Mouse (Mus musculus) forebrain, postnatal 0 days (tissue): ENCODE results near the gene Zfp600. TPM values are rescaled to one million over a fixed set of nuclear protein-coding genes. Genes with fewer than 3 reads are reported as not detected.
"Not testable (repeated sequence)": the region's sequence is repeated elsewhere in the genome, so short reads cannot be mapped to it uniquely, and the experiment has no call there.

Experiments used
- ATAC-seq: fragments of 200-750 bp; cut with Nextera tagmentation; 2 replicates; pipeline ENCODE4 v1.8.0; 2017; ENCODE audit warnings: mild to moderate bottlenecking, moderate library complexity
- DNase-seq: peaks from one replicate; pipeline ENCODE4 v3.0.0-alpha.2; 2015
- H3K27ac ChIP-seq: fragments of 300-500 bp; sonication (generic); 2 replicates; pipeline ENCODE4 v1.5.1; 2014; ENCODE audit warnings: low read depth, mild to moderate bottlenecking, antibody characterized with exemption, low read length, moderate library complexity, mixed read lengths
- H3K27me3 ChIP-seq: fragments of 300-500 bp; sonication (generic); 2 replicates; pipeline ENCODE4 v1.6.1; 2014; ENCODE audit warnings: mild to moderate bottlenecking, low read length, mixed read lengths; ENCODE audit not compliant: insufficient read depth
- H3K36me3 ChIP-seq: fragments of 300-500 bp; sonication (generic); 2 replicates; pipeline ENCODE4 v1.6.1; 2014; ENCODE audit warnings: mild to moderate bottlenecking, moderate library complexity; ENCODE audit not compliant: insufficient read depth
- H3K4me1 ChIP-seq: fragments of 300-500 bp; sonication (generic); 2 replicates; pipeline ENCODE4 v1.6.1; 2014; ENCODE audit warnings: antibody characterized with exemption; ENCODE audit not compliant: insufficient read depth
- H3K4me2 ChIP-seq: fragments of 300-500 bp; sonication (generic); 2 replicates; pipeline ENCODE4 v1.6.1; 2014; ENCODE audit warnings: low read depth, mild to moderate bottlenecking, moderate library complexity
- H3K4me3 ChIP-seq: fragments of 300-500 bp; sonication (generic); 2 replicates; pipeline ENCODE4 v1.5.1; 2014; ENCODE audit warnings: low read depth, low read length, mixed read lengths
- H3K9ac ChIP-seq: fragments of 300-500 bp; sonication (generic); 2 replicates; pipeline ENCODE4 v1.6.1; 2014; ENCODE audit warnings: mild to moderate bottlenecking
- H3K9me3 ChIP-seq: fragments of 300-500 bp; sonication (generic); 2 replicates; pipeline ENCODE4 v1.6.1; 2016; ENCODE audit warnings: low read length
- WGBS: fragments of 180-500 bp; shearing (Covaris S2); extraction: QIAGEN DNeasy Blood & Tissue Kit; methylation state at CpG from one replicate; pipeline ENCODE4 v1.1.7; 2014; 5-methylcytosine and 5-hydroxymethylcytosine counted together
- polyA plus RNA-seq: library from polyadenylated mRNA; unstranded; fragments of >200 nt; fragmentation: Nextera tagmentation; extraction: Ambion mirVana; gene quantifications from 2 replicates; pipeline ENCODE4 v1.2.1, GENCODE M21; 2015
- total RNA-seq: library from RNA; depleted of rRNA; stranded (reverse); fragments of >200 nt; gene quantifications from 2 replicates; pipeline ENCODE4 v1.2.3, GENCODE M21; 2014; rRNA removed

Gene Zfp600
- total RNA-seq, result not detected in 2 replicates
- polyA plus RNA-seq, result not detected in 2 replicates

- not testable (repeated sequence) for H3K4me1 ChIP-seq, ATAC-seq, H3K27me3 ChIP-seq, H3K27ac ChIP-seq, H3K9ac ChIP-seq, H3K36me3 ChIP-seq, H3K9me3 ChIP-seq, DNase-seq, H3K4me3 ChIP-seq, H3K4me2 ChIP-seq
- WGBS, result no CpG with 5 or more reads among the region's 6 CpGs
Measured at GRCm38 (mm10) chr4:146156524-146156923, at the start of gene Zfp600. Zfp600 (plus strand) TSS chr4:146156824.

- H3K36me3 ChIP-seq, H3K4me3 ChIP-seq, H3K9me3 ChIP-seq, H3K4me2 ChIP-seq, H3K4me1 ChIP-seq, DNase-seq, H3K9ac ChIP-seq, H3K27ac ChIP-seq, ATAC-seq, H3K27me3 ChIP-seq: not testable (repeated sequence)
- 66% methylated on average over 3 of the region's 4 CpGs for WGBS
Measured at GRCm38 (mm10) chr4:146162893-146163292, 6.3 kb downstream of the Zfp600 start.

- not testable (repeated sequence) for ATAC-seq, DNase-seq
- 78% methylated on average over 3 of the region's 3 CpGs for WGBS
Measured at GRCm38 (mm10) chr4:146167202-146167832, 10.7 kb downstream of the Zfp600 start.

GRCm38 (mm10) chr4:146167879-146168532, 11.4 kb downstream of the Zfp600 start:
- H3K36me3 ChIP-seq, DNase-seq, H3K4me2 ChIP-seq, H3K9me3 ChIP-seq, H3K4me1 ChIP-seq, H3K27me3 ChIP-seq, H3K4me3 ChIP-seq, H3K27ac ChIP-seq, H3K9ac ChIP-seq: not testable (repeated sequence)
- 0 out of 2 replicates have a peak, but pooled peaks have one; percentile 12 for ATAC-seq
- 82% methylated on average over 10 of the region's 10 CpGs for WGBS

More at GRCm38 (mm10) chr4:146167202-146167832, 10.7 kb downstream of the Zfp600 start:
- not testable (repeated sequence) for H3K4me3 ChIP-seq, H3K4me1 ChIP-seq, H3K36me3 ChIP-seq, H3K9ac ChIP-seq, H3K27ac ChIP-seq, H3K9me3 ChIP-seq, H3K4me2 ChIP-seq, H3K27me3 ChIP-seq

GRCm38 (mm10) chr4:146168730-146169215, 12.1 kb downstream of the Zfp600 start:
- not testable (repeated sequence) for H3K4me2 ChIP-seq, H3K27me3 ChIP-seq, H3K9ac ChIP-seq, H3K27ac ChIP-seq, H3K4me1 ChIP-seq, H3K36me3 ChIP-seq, DNase-seq, H3K4me3 ChIP-seq
- 0 out of 2 replicates have a peak, but pooled peaks have one; percentile 20 for ATAC-seq
- WGBS, result no CpG with 5 or more reads among the region's 2 CpGs
- peaks cover 16% of the 10 kb centered on the region for H3K9me3 ChIP-seq

GRCm38 (mm10) chr4:146173378-146174226, 17.0 kb downstream of the Zfp600 start:
- H3K36me3 ChIP-seq, H3K27ac ChIP-seq, H3K27me3 ChIP-seq, H3K4me1 ChIP-seq, ATAC-seq, H3K4me3 ChIP-seq, H3K4me2 ChIP-seq, H3K9ac ChIP-seq, DNase-seq: not testable (repeated sequence)
- WGBS, result 58% methylated on average over 3 of the region's 4 CpGs
- H3K9me3 ChIP-seq, result peaks cover 11% of the 10 kb centered on the region

- not testable (repeated sequence) for H3K9me3 ChIP-seq, DNase-seq, H3K4me3 ChIP-seq, H3K27me3 ChIP-seq, ATAC-seq, H3K36me3 ChIP-seq, H3K9ac ChIP-seq, H3K4me1 ChIP-seq, H3K4me2 ChIP-seq, H3K27ac ChIP-seq
- 86% methylated on average over 2 of the region's 2 CpGs for WGBS
Measured at GRCm38 (mm10) chr4:146204357-146204756, 47.7 kb downstream of the Zfp600 start.

- H3K4me2 ChIP-seq, H3K9me3 ChIP-seq, H3K4me1 ChIP-seq, H3K4me3 ChIP-seq, H3K36me3 ChIP-seq, H3K27me3 ChIP-seq, H3K27ac ChIP-seq, H3K9ac ChIP-seq, DNase-seq: not testable (repeated sequence)
- WGBS, result 7% methylated on average over 19 of the region's 113 CpGs
- ATAC-seq, result 0 out of 2 replicates have a peak, but pooled peaks have one; percentile 42
Measured at GRCm38 (mm10) chr4:146239252-146240244, 82.9 kb downstream of the Zfp600 start.

- not testable (repeated sequence) for H3K4me1 ChIP-seq, ATAC-seq, H3K4me3 ChIP-seq, H3K27ac ChIP-seq, H3K9ac ChIP-seq, H3K4me2 ChIP-seq, DNase-seq, H3K36me3 ChIP-seq, H3K27me3 ChIP-seq, H3K9me3 ChIP-seq
- 76% methylated on average over 5 of the region's 5 CpGs for WGBS
Measured at GRCm38 (mm10) chr4:146242119-146242518, 85.5 kb downstream of the Zfp600 start.
